Mouse (Mus musculus): ENCODE measurements around the gene Gm5127. TPM values are rescaled to one million over a fixed set of nuclear protein-coding genes. Genes with fewer than 3 reads are reported as not detected.

Gm5127 gene
- 0.25 and 0.30 TPM in 2 replicates for polyA plus RNA-seq (2012; rRNA removed)

GRCm38 (mm10) chrX:106582886-106583285 lies at the start of gene Gm5127:
Gene Gm5127, plus strand, starts transcription at chrX:106583186.
- no peak for DNase-seq
- Histone ChIP-seq H3K4me3 (replicated peaks; ENCODE audit: insufficient read depth, low read depth, low read length) (no peak within 1 kb of the TSS), H3K27me3 (ENCODE audit: control insufficient read depth, insufficient read depth, low read length) (no peaks in the 10 kb centered on the region), H3K4me1 (ENCODE audit: control insufficient read depth, insufficient read depth, low read length) (no peaks in the 10 kb centered on the region), H3K27ac (ENCODE audit: insufficient read depth, low read length) (no peak within 1 kb of the TSS)
- 55% methylated on average over 3 of the region's 3 CpGs for WGBS
- no peak for TF ChIP-seq CTCF (IDR thresholded peaks at IDR 0.05; ENCODE audit: borderline replicate concordance, insufficient read depth, low read depth, low read length)
- no peak for TF ChIP-seq POLR2A (IDR thresholded peaks at IDR 0.05; ENCODE audit: borderline replicate concordance, insufficient read depth, low read length)

GRCm38 (mm10) chrX:106536359-106536758 lies 46.6 kb upstream of the Gm5127 start:
- H3K4me3 ChIP-seq (replicated peaks; ENCODE audit: insufficient read depth, low read depth, low read length): no peak overlapping the region
- no peak overlapping the region for H3K27ac ChIP-seq (ENCODE audit: insufficient read depth, low read length)
- no peak for DNase-seq
- H3K27me3 ChIP-seq (ENCODE audit: control insufficient read depth, insufficient read depth, low read length): no peaks in the 10 kb centered on the region
- H3K4me1 ChIP-seq (ENCODE audit: control insufficient read depth, insufficient read depth, low read length): no peaks in the 10 kb centered on the region
- WGBS: 33% methylated on average over 3 of the region's 3 CpGs
- no peak for TF ChIP-seq POLR2A (IDR thresholded peaks at IDR 0.05; ENCODE audit: borderline replicate concordance, insufficient read depth, low read length)
- no peak for TF ChIP-seq CTCF (IDR thresholded peaks at IDR 0.05; ENCODE audit: borderline replicate concordance, insufficient read depth, low read depth, low read length)

GRCm38 (mm10) chrX:106555457-106555856 lies 27.5 kb upstream of the Gm5127 start:
- DNase-seq: no peak
- no peaks in the 10 kb centered on the region for H3K27me3 ChIP-seq (ENCODE audit: control insufficient read depth, insufficient read depth, low read length)
- TF ChIP-seq POLR2A (IDR thresholded peaks at IDR 0.05; ENCODE audit: borderline replicate concordance, insufficient read depth, low read length): no peak
- no peak for TF ChIP-seq CTCF (IDR thresholded peaks at IDR 0.05; ENCODE audit: borderline replicate concordance, insufficient read depth, low read depth, low read length)
- 75% methylated on average over 2 of the region's 2 CpGs for WGBS
- no peak overlapping the region for H3K4me3 ChIP-seq (replicated peaks; ENCODE audit: insufficient read depth, low read depth, low read length)
- H3K27ac ChIP-seq (ENCODE audit: insufficient read depth, low read length): no peak overlapping the region
- H3K4me1 ChIP-seq (ENCODE audit: control insufficient read depth, insufficient read depth, low read length): no peaks in the 10 kb centered on the region

- no peak overlapping the region for H3K27ac ChIP-seq (ENCODE audit: insufficient read depth, low read length)
- 20% methylated on average over 3 of the region's 3 CpGs for WGBS
- no peak for DNase-seq
Observed at GRCm38 (mm10) chrX:106578966-106579365, 4.0 kb upstream of the Gm5127 start.

GRCm38 (mm10) chrX:106580410-106580809 lies 2.6 kb upstream of the Gm5127 start:
- DNase-seq: no peak
- no peaks in the 10 kb centered on the region for H3K27me3 ChIP-seq (ENCODE audit: control insufficient read depth, insufficient read depth, low read length)
- TF ChIP-seq CTCF (IDR thresholded peaks at IDR 0.05; ENCODE audit: borderline replicate concordance, insufficient read depth, low read depth, low read length) (no peak), POLR2A (IDR thresholded peaks at IDR 0.05; ENCODE audit: borderline replicate concordance, insufficient read depth, low read length) (no peak)
- H3K4me3 ChIP-seq (replicated peaks; ENCODE audit: insufficient read depth, low read depth, low read length): no peak overlapping the region
- H3K4me1 ChIP-seq (ENCODE audit: control insufficient read depth, insufficient read depth, low read length): no peaks in the 10 kb centered on the region
- no peak overlapping the region for H3K27ac ChIP-seq (ENCODE audit: insufficient read depth, low read length)

More at GRCm38 (mm10) chrX:106578966-106579365, 4.0 kb upstream of the Gm5127 start:
- Histone ChIP-seq H3K4me1 (ENCODE audit: control insufficient read depth, insufficient read depth, low read length) (no peaks in the 10 kb centered on the region), H3K27me3 (ENCODE audit: control insufficient read depth, insufficient read depth, low read length) (no peaks in the 10 kb centered on the region), H3K4me3 (replicated peaks; ENCODE audit: insufficient read depth, low read depth, low read length) (no peak overlapping the region)
- TF ChIP-seq POLR2A (IDR thresholded peaks at IDR 0.05; ENCODE audit: borderline replicate concordance, insufficient read depth, low read length) (no peak), CTCF (IDR thresholded peaks at IDR 0.05; ENCODE audit: borderline replicate concordance, insufficient read depth, low read depth, low read length) (no peak)

GRCm38 (mm10) chrX:106582197-106582596 lies 789 bp upstream of the Gm5127 start:
- TF ChIP-seq CTCF (IDR thresholded peaks at IDR 0.05; ENCODE audit: borderline replicate concordance, insufficient read depth, low read depth, low read length) (no peak), POLR2A (IDR thresholded peaks at IDR 0.05; ENCODE audit: borderline replicate concordance, insufficient read depth, low read length) (no peak)
- WGBS: 33% methylated on average over 2 of the region's 2 CpGs

GRCm38 (mm10) chrX:106593914-106594313 lies 10.9 kb downstream of the Gm5127 start:
- H3K27ac ChIP-seq (ENCODE audit: insufficient read depth, low read length): no peak overlapping the region
- no peak overlapping the region for H3K4me3 ChIP-seq (replicated peaks; ENCODE audit: insufficient read depth, low read depth, low read length)
- no peaks in the 10 kb centered on the region for H3K27me3 ChIP-seq (ENCODE audit: control insufficient read depth, insufficient read depth, low read length)
- no peaks in the 10 kb centered on the region for H3K4me1 ChIP-seq (ENCODE audit: control insufficient read depth, insufficient read depth, low read length)
- TF ChIP-seq POLR2A (IDR thresholded peaks at IDR 0.05; ENCODE audit: borderline replicate concordance, insufficient read depth, low read length) (no peak), CTCF (IDR thresholded peaks at IDR 0.05; ENCODE audit: borderline replicate concordance, insufficient read depth, low read depth, low read length) (no peak)
- no peak for DNase-seq

More at GRCm38 (mm10) chrX:106582197-106582596, 789 bp upstream of the Gm5127 start:
- DNase-seq: no peak
- Histone ChIP-seq H3K4me3 (replicated peaks; ENCODE audit: insufficient read depth, low read depth, low read length) (no peak overlapping the region), H3K27me3 (ENCODE audit: control insufficient read depth, insufficient read depth, low read length) (no peaks in the 10 kb centered on the region), H3K4me1 (ENCODE audit: control insufficient read depth, insufficient read depth, low read length) (no peaks in the 10 kb centered on the region), H3K27ac (ENCODE audit: insufficient read depth, low read length) (no peak overlapping the region)

- H3K4me3 ChIP-seq (replicated peaks; ENCODE audit: insufficient read depth, low read depth, low read length): no peak overlapping the region
- 84% methylated on average over 1 of the region's 1 CpGs for WGBS
- H3K27ac ChIP-seq (ENCODE audit: insufficient read depth, low read length): no peak overlapping the region
- no peak for DNase-seq
- no peaks in the 10 kb centered on the region for H3K27me3 ChIP-seq (ENCODE audit: control insufficient read depth, insufficient read depth, low read length)
- no peak for TF ChIP-seq CTCF (IDR thresholded peaks at IDR 0.05; ENCODE audit: borderline replicate concordance, insufficient read depth, low read depth, low read length)
- no peak for TF ChIP-seq POLR2A (IDR thresholded peaks at IDR 0.05; ENCODE audit: borderline replicate concordance, insufficient read depth, low read length)
- H3K4me1 ChIP-seq (ENCODE audit: control insufficient read depth, insufficient read depth, low read length): no peaks in the 10 kb centered on the region
Observed at GRCm38 (mm10) chrX:106595904-106596303, 12.9 kb downstream of the Gm5127 start.

Data from cerebellum, adult 2 months (tissue).